Mouse (Mus musculus): ENCODE data around the gene Cpd. TPM values are rescaled to one million over a fixed set of nuclear protein-coding genes. Genes with fewer than 3 reads are reported as not detected.
A peak's percentile ranks its signal among the peaks of the same experiment; 100 is the strongest.

Cpd gene
- polyA plus RNA-seq (2015; fragmentation: Nextera tagmentation; extraction: Ambion mirVana), result 5.4 and 7.0 TPM in 2 replicates

DNA sequence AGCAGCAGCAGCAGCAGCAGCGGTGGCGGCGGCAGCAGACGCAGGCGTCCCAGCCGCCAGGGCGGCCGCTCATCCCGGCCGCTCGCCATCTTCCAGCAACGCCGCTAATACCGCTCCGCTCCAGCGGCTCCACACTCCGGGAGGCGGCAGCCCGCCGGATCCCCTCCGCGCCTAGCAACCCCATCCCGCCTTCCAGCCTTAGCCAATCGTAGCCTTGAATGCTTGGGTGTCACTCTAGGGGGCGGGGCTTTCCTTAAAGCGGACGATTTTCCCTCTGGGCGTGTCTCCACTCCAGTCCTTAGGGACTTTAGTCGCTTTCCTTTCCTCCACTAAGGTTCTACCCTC, at the start of gene Cpd:
Gene Cpd, minus strand, starts transcription at position 141 of the 345 bp plus-strand sequence.
- Histone ChIP-seq H3K4me3 (peak within 1 kb of the TSS; percentile 91), H3K36me3 (no peaks in the 10 kb centered on the region), H3K9ac (replicated peaks) (peak within 1 kb of the TSS; percentile 90), H3K4me1 (peaks cover 45% of the 10 kb centered on the region), H3K9me3 (no peaks in the 10 kb centered on the region), H3K27ac (replicated peaks) (peak within 1 kb of the TSS; percentile 92), H3K27me3 (no peaks in the 10 kb centered on the region), H3K4me2 (replicated peaks) (peak within 1 kb of the TSS; percentile 95)
- ATAC-seq (replicated peaks), result peak; percentile 100
- under 1% methylated on average over 29 of the region's 29 CpGs for WGBS

DNA sequence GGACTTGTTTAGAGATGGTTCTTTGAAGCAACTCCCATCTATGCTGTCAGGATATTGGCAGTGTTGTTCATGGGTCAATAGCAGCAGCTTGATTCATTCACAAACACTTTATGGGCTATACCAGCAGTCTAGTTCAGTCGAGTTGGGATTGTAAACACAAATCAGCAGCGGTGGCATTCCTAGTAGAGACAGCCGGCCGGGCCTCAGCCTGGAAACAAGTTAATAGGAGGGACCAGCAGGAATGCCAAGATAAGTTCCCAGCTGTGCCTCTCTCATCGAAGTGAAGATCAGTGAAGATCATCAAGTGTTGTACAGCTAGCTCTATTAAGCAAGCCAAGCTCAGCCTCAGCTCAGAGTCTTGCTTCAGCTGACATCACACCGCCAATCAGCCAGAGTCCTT, 49.5 kb upstream of the Cpd start:
- no peak overlapping the region for H3K4me3 ChIP-seq
- no peaks in the 10 kb centered on the region for H3K9me3 ChIP-seq
- ATAC-seq (replicated peaks), result no peak
- no peaks in the 10 kb centered on the region for H3K4me1 ChIP-seq
- no peak overlapping the region for H3K27ac ChIP-seq (replicated peaks)
- H3K27me3 ChIP-seq, result no peaks in the 10 kb centered on the region
- WGBS, result 80% methylated on average over 6 of the region's 6 CpGs
- H3K9ac ChIP-seq (replicated peaks), result no peak overlapping the region
- H3K36me3 ChIP-seq, result no peaks in the 10 kb centered on the region
- H3K4me2 ChIP-seq (replicated peaks), result no peak overlapping the region

DNA sequence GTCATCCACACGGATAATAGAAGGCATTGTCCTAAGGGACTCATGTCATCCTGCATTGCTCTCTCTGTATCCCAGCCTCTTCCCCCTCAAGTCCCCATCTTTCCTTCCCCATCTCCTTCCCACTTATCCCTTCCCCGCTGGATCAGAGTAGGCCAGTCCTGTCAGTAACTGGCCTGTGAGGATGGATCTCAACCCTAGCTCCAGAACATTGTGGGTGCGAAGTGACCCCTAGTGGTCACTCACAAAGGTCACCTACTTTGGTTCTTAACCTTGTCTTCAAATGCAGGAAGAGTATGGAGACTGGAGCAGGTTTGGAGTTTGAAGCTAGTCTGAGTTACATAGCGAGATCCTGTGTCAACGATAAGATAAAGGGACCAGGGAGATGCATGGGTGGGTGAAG, 47.4 kb upstream of the Cpd start:
- Histone ChIP-seq H3K27me3 (no peaks in the 10 kb centered on the region), H3K9me3 (no peaks in the 10 kb centered on the region), H3K9ac (replicated peaks) (no peak overlapping the region), H3K4me3 (no peak overlapping the region), H3K36me3 (no peaks in the 10 kb centered on the region), H3K4me1 (no peaks in the 10 kb centered on the region), H3K4me2 (replicated peaks) (no peak overlapping the region), H3K27ac (replicated peaks) (no peak overlapping the region)
- ATAC-seq (replicated peaks), result no peak
- WGBS, result 33% methylated on average over 5 of the region's 5 CpGs

DNA sequence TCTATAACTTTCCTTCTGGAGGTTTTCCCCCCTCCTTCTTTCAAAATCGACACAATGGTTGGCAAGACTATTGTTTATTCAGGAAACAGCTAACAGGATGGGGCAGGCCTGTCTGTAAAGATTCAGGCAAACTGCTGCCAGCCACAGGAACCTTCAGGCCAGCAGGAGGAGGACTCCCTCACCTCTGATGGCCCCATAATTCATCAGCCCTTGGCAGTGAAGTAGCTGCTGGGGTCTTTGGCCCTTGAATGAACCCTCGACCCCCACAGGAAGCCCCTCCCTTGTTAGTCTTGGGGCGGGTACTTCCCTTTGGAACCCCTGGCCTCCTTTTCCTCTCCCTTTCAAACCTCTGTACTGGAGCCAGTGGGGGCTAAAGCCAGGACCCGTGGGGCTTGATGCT, 46.8 kb upstream of the Cpd start:
- Histone ChIP-seq H3K9me3 (no peaks in the 10 kb centered on the region), H3K4me1 (no peaks in the 10 kb centered on the region), H3K9ac (replicated peaks) (no peak overlapping the region), H3K4me2 (replicated peaks) (no peak overlapping the region), H3K4me3 (no peak overlapping the region), H3K36me3 (no peaks in the 10 kb centered on the region), H3K27me3 (no peaks in the 10 kb centered on the region), H3K27ac (replicated peaks) (no peak overlapping the region)
- no peak for ATAC-seq (replicated peaks)
- 52% methylated on average over 4 of the region's 4 CpGs for WGBS

DNA sequence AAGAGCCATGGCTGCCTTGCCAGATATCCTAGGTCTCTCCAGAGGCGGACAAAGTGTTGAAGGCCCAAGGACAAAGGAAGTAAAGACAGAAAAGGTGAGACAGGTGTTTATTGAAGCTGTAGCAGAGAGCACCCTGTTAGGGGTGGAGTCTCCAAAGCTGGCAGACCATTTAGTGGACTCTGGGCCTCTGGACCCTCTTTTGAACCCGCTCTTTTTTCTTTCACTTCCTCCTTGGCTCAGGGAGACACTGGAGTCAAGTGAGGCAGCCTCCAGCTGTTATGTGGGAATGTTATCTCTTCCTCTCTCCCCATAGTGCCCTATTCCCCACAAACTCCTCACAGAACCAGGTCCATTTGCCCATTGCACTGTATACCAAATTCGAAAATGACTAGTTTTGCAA, 46.2 kb upstream of the Cpd start:
- 84% methylated on average over 3 of the region's 3 CpGs for WGBS
- no peak overlapping the region for H3K4me3 ChIP-seq
- H3K4me2 ChIP-seq (replicated peaks), result no peak overlapping the region
- H3K4me1 ChIP-seq, result no peaks in the 10 kb centered on the region
- H3K9me3 ChIP-seq, result no peaks in the 10 kb centered on the region
- H3K27ac ChIP-seq (replicated peaks), result no peak overlapping the region
- H3K27me3 ChIP-seq, result no peaks in the 10 kb centered on the region
- H3K9ac ChIP-seq (replicated peaks), result no peak overlapping the region
- H3K36me3 ChIP-seq, result no peaks in the 10 kb centered on the region
- ATAC-seq (replicated peaks), result no peak

DNA sequence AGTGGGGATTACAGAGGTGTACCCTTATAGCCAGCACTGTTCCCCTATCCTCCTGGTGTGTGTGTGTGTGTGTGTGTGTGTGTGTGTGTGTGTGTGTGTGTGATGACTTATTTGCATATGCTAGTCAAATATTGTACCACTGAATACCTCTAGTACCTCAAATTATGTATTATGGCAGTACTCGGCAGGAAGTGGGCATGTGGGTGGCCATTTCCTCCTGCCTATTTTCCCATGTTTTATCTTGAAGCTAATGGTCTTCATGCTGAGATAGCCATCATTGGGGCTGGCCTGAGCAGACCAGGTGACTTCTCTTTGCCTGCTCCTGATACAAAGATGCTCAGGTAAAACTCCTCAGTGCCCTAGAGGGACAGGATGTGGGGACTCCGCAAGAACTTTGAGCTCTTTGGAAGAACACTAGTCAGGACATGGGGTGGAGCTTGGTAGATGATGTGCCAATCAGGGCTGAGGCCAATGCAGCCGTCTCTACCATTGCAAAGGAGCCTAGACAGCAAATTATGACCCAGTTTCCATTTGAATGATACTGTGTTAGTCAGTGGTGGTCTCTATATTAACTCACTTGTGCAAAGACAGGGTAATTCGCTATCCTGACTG, 45.0 kb upstream of the Cpd start:
- Histone ChIP-seq H3K4me1 (no peaks in the 10 kb centered on the region), H3K4me3 (no peak overlapping the region), H3K9ac (replicated peaks) (no peak overlapping the region), H3K9me3 (no peaks in the 10 kb centered on the region), H3K36me3 (no peaks in the 10 kb centered on the region), H3K27ac (replicated peaks) (no peak overlapping the region), H3K4me2 (replicated peaks) (no peak overlapping the region), H3K27me3 (no peaks in the 10 kb centered on the region)
- 80% methylated on average over 4 of the region's 4 CpGs for WGBS
- ATAC-seq (replicated peaks), result no peak

DNA sequence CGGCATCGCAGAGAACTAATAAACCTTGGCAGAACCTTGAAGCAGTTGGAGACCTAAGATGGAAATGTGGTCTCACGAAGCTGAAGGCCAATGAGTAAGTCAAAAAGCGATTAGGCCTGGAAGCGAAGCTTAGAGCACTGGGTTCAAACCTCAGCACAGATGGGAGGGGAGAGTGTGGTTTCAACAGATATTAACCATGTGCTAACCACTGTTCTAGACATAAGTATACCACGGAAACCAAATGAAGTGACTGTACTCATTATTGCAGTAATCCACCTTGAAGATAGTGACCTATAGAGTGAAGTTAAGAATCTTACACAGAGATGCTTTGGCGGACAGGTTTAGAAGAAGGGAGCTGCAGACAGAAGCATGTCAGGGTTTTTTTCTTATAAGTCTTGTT, 44.4 kb upstream of the Cpd start:
- WGBS, result 94% methylated on average over 7 of the region's 7 CpGs
- H3K27ac ChIP-seq (replicated peaks), result no peak overlapping the region
- no peaks in the 10 kb centered on the region for H3K27me3 ChIP-seq
- H3K9ac ChIP-seq (replicated peaks), result no peak overlapping the region
- ATAC-seq (replicated peaks), result no peak
- H3K4me1 ChIP-seq, result no peaks in the 10 kb centered on the region
- H3K4me2 ChIP-seq (replicated peaks), result no peak overlapping the region
- no peak overlapping the region for H3K4me3 ChIP-seq
- H3K36me3 ChIP-seq, result no peaks in the 10 kb centered on the region
- H3K9me3 ChIP-seq, result no peaks in the 10 kb centered on the region

DNA sequence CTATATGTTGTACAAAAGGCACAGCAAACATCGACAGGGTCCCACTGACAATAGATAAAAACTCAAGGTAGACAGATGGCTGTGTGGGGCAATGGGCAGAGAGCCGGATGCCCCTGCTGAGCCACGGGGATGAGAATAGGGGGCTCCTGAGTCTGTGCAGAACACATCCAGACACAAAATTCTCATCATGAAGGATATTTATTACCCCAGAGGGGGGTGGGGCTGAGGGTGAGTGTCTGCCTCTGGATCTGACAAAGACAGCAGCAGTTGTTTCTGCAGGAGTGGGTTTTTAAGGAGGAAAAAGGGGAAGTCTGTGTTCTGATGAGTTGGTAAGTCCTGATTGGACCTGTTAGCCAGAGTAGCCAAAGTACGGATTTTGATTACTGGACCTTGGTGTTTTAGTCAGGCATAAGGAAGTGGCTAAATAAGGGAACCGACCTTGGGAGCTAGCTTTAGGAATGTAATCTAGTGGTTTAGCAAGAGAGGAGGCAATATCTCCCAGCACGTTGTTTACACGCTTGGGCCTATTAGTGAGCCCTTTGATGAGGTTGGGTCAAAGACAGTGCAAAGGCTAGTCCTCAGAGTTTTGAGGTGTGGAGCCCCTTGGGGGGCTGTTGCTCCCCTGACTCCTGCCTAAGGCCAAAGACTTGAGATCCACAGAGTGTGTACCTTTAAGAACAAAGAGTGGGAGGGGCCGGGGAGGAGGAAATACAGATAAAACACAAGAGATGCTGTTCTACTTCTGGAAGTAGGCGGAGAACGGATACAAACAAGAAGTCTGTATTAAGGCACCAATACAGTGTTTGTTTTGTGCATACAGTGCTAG, 42.7 kb upstream of the Cpd start:
- Histone ChIP-seq H3K27ac (replicated peaks) (no peak overlapping the region), H3K27me3 (no peaks in the 10 kb centered on the region), H3K4me1 (no peaks in the 10 kb centered on the region), H3K4me3 (no peak overlapping the region), H3K9me3 (no peaks in the 10 kb centered on the region), H3K4me2 (replicated peaks) (no peak overlapping the region), H3K36me3 (no peaks in the 10 kb centered on the region), H3K9ac (replicated peaks) (no peak overlapping the region)
- 78% methylated on average over 10 of the region's 10 CpGs for WGBS
- ATAC-seq (replicated peaks), result no peak

DNA sequence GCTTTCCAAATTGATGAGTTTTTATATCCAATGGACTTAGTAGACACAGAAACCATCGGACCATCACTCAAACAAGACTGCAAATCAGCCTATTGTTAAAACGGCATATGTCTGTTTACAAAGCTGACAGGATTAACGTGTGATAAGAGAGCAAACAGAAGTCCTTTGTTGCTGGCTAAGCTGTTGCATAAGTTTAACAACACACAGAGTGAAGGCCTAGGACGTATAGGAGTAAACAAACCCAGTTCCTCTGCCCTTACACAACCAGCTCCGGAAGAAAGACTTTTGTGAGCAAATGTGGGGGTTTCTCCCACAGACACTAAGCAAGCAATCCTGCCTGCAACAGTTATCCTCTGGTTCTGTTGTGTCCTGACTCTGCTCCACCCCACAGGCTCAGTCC, 37.6 kb upstream of the Cpd start:
- ATAC-seq (replicated peaks), result no peak
- Histone ChIP-seq H3K4me2 (replicated peaks) (no peak overlapping the region), H3K27ac (replicated peaks) (no peak overlapping the region), H3K9ac (replicated peaks) (no peak overlapping the region), H3K27me3 (no peaks in the 10 kb centered on the region), H3K4me3 (no peak overlapping the region), H3K36me3 (no peaks in the 10 kb centered on the region), H3K4me1 (no peaks in the 10 kb centered on the region), H3K9me3 (no peaks in the 10 kb centered on the region)
- WGBS, result 34% methylated on average over 5 of the region's 5 CpGs

DNA sequence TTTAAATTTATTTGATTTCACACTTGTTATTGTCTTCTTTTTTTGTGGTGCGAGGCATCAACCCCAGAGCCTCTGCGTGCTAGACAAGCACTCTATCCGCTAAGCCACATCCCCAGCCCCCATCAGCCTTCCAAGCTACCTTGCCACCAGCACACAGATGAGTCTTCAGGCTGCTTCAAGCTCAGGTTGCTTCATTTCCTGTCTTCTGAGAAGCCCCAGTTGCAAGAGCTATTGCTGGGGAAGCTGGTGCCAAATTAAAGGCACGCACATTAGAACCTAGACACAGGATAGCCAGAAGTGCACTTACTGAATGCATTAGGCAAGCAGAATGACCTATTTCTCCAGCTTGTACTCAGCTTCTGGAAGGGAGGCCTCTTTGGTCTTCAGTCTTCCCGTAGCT, 33.0 kb upstream of the Cpd start:
- ATAC-seq (replicated peaks), result no peak
- Histone ChIP-seq H3K4me2 (replicated peaks) (no peak overlapping the region), H3K27me3 (no peaks in the 10 kb centered on the region), H3K9me3 (no peaks in the 10 kb centered on the region), H3K27ac (replicated peaks) (no peak overlapping the region), H3K4me3 (no peak overlapping the region), H3K36me3 (no peaks in the 10 kb centered on the region), H3K4me1 (no peaks in the 10 kb centered on the region), H3K9ac (replicated peaks) (no peak overlapping the region)
- 95% methylated on average over 5 of the region's 5 CpGs for WGBS

DNA sequence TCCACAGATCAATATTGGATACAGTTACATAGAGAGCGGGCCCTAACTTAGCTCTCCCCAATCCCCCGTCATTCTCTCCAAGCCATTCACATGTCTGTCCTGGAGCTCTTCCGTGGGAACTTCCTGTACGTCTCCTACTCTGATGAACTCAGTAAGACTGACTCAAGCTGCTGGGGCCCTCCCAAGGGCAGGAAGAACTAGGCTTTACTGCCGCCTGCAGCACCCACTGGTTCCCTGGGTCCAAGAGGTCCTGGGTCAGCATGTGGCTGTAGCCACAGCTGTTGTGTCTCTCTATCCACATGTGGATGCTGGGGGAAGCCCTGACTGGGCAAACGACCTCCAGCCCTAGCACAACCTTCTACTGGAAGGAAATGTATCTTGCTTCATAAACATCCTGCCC, 27.9 kb upstream of the Cpd start:
- no peaks in the 10 kb centered on the region for H3K36me3 ChIP-seq
- H3K9me3 ChIP-seq, result no peaks in the 10 kb centered on the region
- 84% methylated on average over 6 of the region's 6 CpGs for WGBS
- H3K9ac ChIP-seq (replicated peaks), result no peak overlapping the region
- no peak overlapping the region for H3K4me2 ChIP-seq (replicated peaks)
- no peaks in the 10 kb centered on the region for H3K27me3 ChIP-seq
- no peak overlapping the region for H3K27ac ChIP-seq (replicated peaks)
- ATAC-seq (replicated peaks), result no peak
- no peaks in the 10 kb centered on the region for H3K4me1 ChIP-seq
- H3K4me3 ChIP-seq, result no peak overlapping the region

DNA sequence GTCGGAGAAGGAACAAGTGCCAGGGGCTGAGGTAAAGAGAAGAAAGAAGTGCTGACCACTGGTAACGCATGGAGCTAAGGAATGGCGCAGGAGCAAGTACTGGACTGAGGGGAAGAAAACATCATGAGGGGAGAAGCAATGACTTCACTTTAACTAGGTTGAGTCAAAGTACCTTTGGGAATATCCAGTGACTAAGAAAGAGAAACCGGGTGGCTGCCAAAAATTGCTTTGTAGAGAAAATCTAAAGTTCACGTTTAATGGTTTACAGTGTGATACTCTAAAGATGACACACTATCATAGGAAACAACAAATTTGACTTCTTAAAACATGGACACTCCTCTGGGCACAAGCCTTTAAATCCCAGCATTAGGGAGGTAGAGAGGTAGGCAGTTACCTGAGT, 27.0 kb upstream of the Cpd start:
- no peaks in the 10 kb centered on the region for H3K27me3 ChIP-seq
- H3K9ac ChIP-seq (replicated peaks), result no peak overlapping the region
- H3K27ac ChIP-seq (replicated peaks), result no peak overlapping the region
- H3K4me2 ChIP-seq (replicated peaks), result no peak overlapping the region
- ATAC-seq (replicated peaks), result no peak
- no peaks in the 10 kb centered on the region for H3K9me3 ChIP-seq
- no peak overlapping the region for H3K4me3 ChIP-seq
- H3K36me3 ChIP-seq, result no peaks in the 10 kb centered on the region
- H3K4me1 ChIP-seq, result no peaks in the 10 kb centered on the region
- 94% methylated on average over 5 of the region's 5 CpGs for WGBS

Data from forebrain, embryonic 15.5 days (tissue).